Mouse (Mus musculus): Measurements from ENCODE around the gene St6gal1. TPM values are rescaled to one million over a fixed set of nuclear protein-coding genes. Genes with fewer than 3 reads are reported as not detected.

St6gal1 gene
- polyA plus RNA-seq, 1 experiment from 2014 or later = 32.5 TPM

DNA sequence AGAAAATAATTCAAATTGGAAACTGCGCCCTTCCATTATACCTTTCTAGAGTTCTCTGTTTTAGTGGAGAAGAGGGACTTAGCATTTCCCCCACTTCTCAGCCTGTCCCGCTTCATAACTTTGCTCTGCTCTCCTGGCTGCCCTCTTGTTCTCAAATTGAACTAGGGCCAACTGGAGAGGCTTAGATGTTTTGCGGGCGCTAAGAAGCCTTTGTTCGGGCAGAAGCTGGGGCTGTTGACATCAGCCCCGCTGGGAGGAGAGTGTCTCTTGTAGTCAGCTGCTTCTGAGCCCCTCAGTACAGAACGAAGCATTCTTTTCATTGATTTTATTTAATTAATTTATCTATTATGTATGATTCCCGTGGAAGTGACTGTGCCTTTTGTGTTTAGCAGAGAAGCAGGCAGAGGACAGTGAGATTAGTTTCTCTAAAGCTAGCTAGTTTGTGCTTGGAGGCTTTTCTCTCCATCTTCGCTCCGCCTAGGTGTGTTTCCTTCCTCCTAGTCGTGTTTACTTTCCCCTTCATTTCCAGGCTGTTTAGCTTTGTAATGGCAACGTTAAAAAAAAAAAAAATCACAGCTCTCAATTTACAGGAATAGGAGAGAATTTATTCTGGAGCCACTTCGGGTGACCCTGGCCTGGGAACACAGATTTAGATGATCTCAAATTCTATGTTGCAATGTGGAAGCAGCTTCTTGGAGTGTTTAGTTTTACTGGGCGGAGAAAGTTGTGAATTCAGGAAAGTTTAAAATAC lies 2.2 kb downstream of the St6gal1 start:
- H3K4me3 ChIP-seq (ENCODE audit: low read length) = peak overlapping the region; percentile 69
- no peaks in the 10 kb centered on the region for H3K36me3 ChIP-seq (ENCODE audit: control insufficient read depth, insufficient read depth, low read length)
- H3K4me2 ChIP-seq (replicated peaks; ENCODE audit: low read depth, low read length) = peak overlapping the region; percentile 81
- no peak for ATAC-seq (ENCODE audit: low FRiP score, low TSS enrichment)
- no peaks in the 10 kb centered on the region for H3K9me3 ChIP-seq (ENCODE audit: control insufficient read depth, low read length)
- 12% methylated on average over 14 of the region's 14 CpGs for WGBS
- peaks cover 42% of the 10 kb centered on the region for H3K4me1 ChIP-seq (ENCODE audit: control insufficient read depth, insufficient read depth, low read length)
- peak overlapping the region; percentile 90; the same call in 1 of the 2 replicates for H3K9ac ChIP-seq (ENCODE audit: low read depth, low read length)
- H3K27me3 ChIP-seq (ENCODE audit: control insufficient read depth, insufficient read depth, low read length) = no peaks in the 10 kb centered on the region
- H3K27ac ChIP-seq (ENCODE audit: low read depth, low read length) = peak overlapping the region; percentile 84; the same call in 1 of the 2 replicates

DNA sequence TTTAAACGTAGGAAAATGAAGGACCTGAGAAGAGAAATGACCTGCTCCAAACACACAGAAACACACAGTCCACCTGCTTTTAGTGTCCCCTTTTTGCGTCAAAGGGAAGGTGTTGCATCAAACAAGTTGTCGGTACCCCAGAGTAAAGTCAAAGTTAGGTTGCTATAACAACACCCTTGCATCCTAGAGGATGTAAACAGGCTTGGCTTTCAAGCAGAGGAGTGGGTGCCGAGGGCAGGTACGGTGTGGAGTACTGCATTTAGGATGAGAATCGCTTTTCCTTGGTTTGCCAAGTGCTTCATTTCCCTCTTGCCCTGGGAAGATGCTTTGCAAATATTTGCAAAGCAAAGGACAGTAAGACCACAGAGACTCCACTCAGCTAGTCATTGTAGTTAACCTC lies 3.3 kb downstream of the St6gal1 start:
- no peaks in the 10 kb centered on the region for H3K36me3 ChIP-seq (ENCODE audit: control insufficient read depth, insufficient read depth, low read length)
- H3K9ac ChIP-seq (ENCODE audit: low read depth, low read length) = no peak overlapping the region
- no peak overlapping the region for H3K27ac ChIP-seq (ENCODE audit: low read depth, low read length)
- H3K9me3 ChIP-seq (ENCODE audit: control insufficient read depth, low read length) = no peaks in the 10 kb centered on the region
- ATAC-seq (ENCODE audit: low FRiP score, low TSS enrichment) = no peak
- 0 out of 2 replicates have a peak overlapping the region, but pooled peaks have one; percentile 4 for H3K4me2 ChIP-seq (replicated peaks; ENCODE audit: low read depth, low read length)
- H3K4me3 ChIP-seq (ENCODE audit: low read length) = no peak overlapping the region
- 41% methylated on average over 6 of the region's 6 CpGs for WGBS
- H3K4me1 ChIP-seq (ENCODE audit: control insufficient read depth, insufficient read depth, low read length) = peaks cover 50% of the 10 kb centered on the region
- no peaks in the 10 kb centered on the region for H3K27me3 ChIP-seq (ENCODE audit: control insufficient read depth, insufficient read depth, low read length)

DNA sequence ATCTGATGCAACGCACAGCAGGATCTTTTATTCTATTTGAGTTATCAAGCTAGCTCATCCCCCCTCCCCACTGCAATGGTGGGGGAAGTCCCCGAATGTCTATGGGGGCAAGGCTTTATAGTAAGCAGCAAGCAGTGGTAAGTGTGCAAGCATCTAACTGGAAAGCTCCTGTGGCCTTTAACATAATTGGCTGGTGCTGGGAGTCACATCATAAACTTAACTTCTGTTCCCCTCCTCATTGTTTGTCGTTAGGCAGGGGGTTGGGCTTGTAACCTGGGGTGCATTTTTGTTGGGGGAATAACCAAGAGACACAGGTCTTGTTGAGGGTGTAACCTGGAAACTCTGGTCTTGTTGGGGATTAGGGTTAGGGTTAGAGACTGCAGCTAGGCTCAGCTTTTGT lies 3.9 kb downstream of the St6gal1 start:
- no peak overlapping the region for H3K4me3 ChIP-seq (ENCODE audit: low read length)
- no peak overlapping the region for H3K9ac ChIP-seq (ENCODE audit: low read depth, low read length)
- WGBS = 39% methylated on average over 3 of the region's 3 CpGs
- H3K27me3 ChIP-seq (ENCODE audit: control insufficient read depth, insufficient read depth, low read length) = no peaks in the 10 kb centered on the region
- H3K9me3 ChIP-seq (ENCODE audit: control insufficient read depth, low read length) = no peaks in the 10 kb centered on the region
- ATAC-seq (ENCODE audit: low FRiP score, low TSS enrichment) = no peak
- H3K36me3 ChIP-seq (ENCODE audit: control insufficient read depth, insufficient read depth, low read length) = no peaks in the 10 kb centered on the region
- no peak overlapping the region for H3K27ac ChIP-seq (ENCODE audit: low read depth, low read length)
- H3K4me1 ChIP-seq (ENCODE audit: control insufficient read depth, insufficient read depth, low read length) = peaks cover 49% of the 10 kb centered on the region
- no peak overlapping the region for H3K4me2 ChIP-seq (replicated peaks; ENCODE audit: low read depth, low read length)

DNA sequence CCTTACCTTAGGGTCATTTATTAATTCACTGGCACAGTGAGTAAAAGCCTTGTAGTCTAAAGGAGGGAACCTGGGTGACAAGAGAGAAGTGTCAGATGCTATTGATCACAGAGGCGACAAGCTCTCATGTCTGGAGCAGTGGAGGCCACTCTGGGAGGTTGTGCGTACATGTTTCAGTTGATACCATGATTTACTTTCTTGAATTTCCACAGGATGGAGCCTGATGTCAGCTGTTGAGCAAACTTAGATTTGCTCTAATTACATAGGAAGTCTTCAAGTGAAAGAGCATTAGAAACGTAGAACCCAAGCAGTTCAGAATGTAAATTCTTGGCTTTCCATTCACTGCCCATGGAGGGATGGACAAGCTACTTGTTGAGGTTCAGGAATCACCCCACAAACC lies 5.4 kb downstream of the St6gal1 start:
- Histone ChIP-seq H3K4me1 (ENCODE audit: control insufficient read depth, insufficient read depth, low read length) (peaks cover 56% of the 10 kb centered on the region), H3K9ac (ENCODE audit: low read depth, low read length) (no peak overlapping the region), H3K36me3 (ENCODE audit: control insufficient read depth, insufficient read depth, low read length) (no peaks in the 10 kb centered on the region), H3K27me3 (ENCODE audit: control insufficient read depth, insufficient read depth, low read length) (no peaks in the 10 kb centered on the region), H3K9me3 (ENCODE audit: control insufficient read depth, low read length) (no peaks in the 10 kb centered on the region), H3K4me2 (replicated peaks; ENCODE audit: low read depth, low read length) (no peak overlapping the region), H3K4me3 (ENCODE audit: low read length) (no peak overlapping the region), H3K27ac (ENCODE audit: low read depth, low read length) (no peak overlapping the region)
- WGBS = 42% methylated on average over 3 of the region's 3 CpGs
- ATAC-seq (ENCODE audit: low FRiP score, low TSS enrichment) = no peak

DNA sequence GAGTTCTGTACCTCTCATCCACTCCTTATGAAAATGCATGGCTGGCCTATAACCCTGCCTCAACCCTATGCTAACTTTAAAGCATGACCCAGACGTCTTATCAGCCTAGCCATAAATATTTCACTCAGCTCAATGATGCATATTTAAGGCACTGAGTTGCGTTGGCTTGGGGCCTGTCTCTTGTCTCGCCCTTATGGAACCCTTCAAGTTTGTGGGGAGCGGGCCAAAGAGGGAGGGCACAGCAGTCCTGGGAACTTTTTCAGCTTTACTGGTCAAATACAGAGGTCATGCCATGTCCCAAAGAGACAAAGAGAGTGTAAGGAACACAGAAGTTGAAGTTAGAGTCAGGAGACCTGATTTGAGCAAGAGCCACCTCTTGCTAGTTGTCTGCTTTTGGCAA lies 6.6 kb downstream of the St6gal1 start:
- Histone ChIP-seq H3K4me2 (replicated peaks; ENCODE audit: low read depth, low read length) (no peak overlapping the region), H3K4me3 (ENCODE audit: low read length) (no peak overlapping the region), H3K4me1 (ENCODE audit: control insufficient read depth, insufficient read depth, low read length) (peaks cover 58% of the 10 kb centered on the region), H3K9me3 (ENCODE audit: control insufficient read depth, low read length) (no peaks in the 10 kb centered on the region), H3K27me3 (ENCODE audit: control insufficient read depth, insufficient read depth, low read length) (no peaks in the 10 kb centered on the region), H3K27ac (ENCODE audit: low read depth, low read length) (no peak overlapping the region), H3K9ac (ENCODE audit: low read depth, low read length) (no peak overlapping the region), H3K36me3 (ENCODE audit: control insufficient read depth, insufficient read depth, low read length) (no peaks in the 10 kb centered on the region)
- 32% methylated on average over 4 of the region's 4 CpGs for WGBS
- no peak; the same call in 1 of the 2 replicates for ATAC-seq (ENCODE audit: low FRiP score, low TSS enrichment)

- Histone ChIP-seq H3K36me3 (ENCODE audit: control insufficient read depth, insufficient read depth, low read length) (no peaks in the 10 kb centered on the region), H3K27ac (ENCODE audit: low read depth, low read length) (no peak overlapping the region), H3K4me2 (replicated peaks; ENCODE audit: low read depth, low read length) (no peak overlapping the region), H3K9ac (ENCODE audit: low read depth, low read length) (no peak overlapping the region), H3K4me3 (ENCODE audit: low read length) (no peak overlapping the region), H3K9me3 (ENCODE audit: control insufficient read depth, low read length) (no peaks in the 10 kb centered on the region), H3K27me3 (ENCODE audit: control insufficient read depth, insufficient read depth, low read length) (no peaks in the 10 kb centered on the region), H3K4me1 (ENCODE audit: control insufficient read depth, insufficient read depth, low read length) (peaks cover 58% of the 10 kb centered on the region)
- no peak for ATAC-seq (ENCODE audit: low FRiP score, low TSS enrichment)
- 43% methylated on average over 7 of the region's 7 CpGs for WGBS
These were observed 8.2 kb downstream of the St6gal1 start for GRCm38 (mm10) chr16:23232691-23233090.

GRCm38 (mm10) chr16:23233496-23233895 lies 9.0 kb downstream of the St6gal1 start:
- H3K36me3 ChIP-seq (ENCODE audit: control insufficient read depth, insufficient read depth, low read length) = no peaks in the 10 kb centered on the region
- 0 out of 2 replicates have a peak, but pooled peaks have one; percentile 30 for ATAC-seq (ENCODE audit: low FRiP score, low TSS enrichment)
- 63% methylated on average over 10 of the region's 10 CpGs for WGBS
- no peak overlapping the region for H3K9ac ChIP-seq (ENCODE audit: low read depth, low read length)
- H3K27ac ChIP-seq (ENCODE audit: low read depth, low read length) = peak overlapping the region; percentile 43; the same call in 1 of the 2 replicates
- H3K4me2 ChIP-seq (replicated peaks; ENCODE audit: low read depth, low read length) = no peak overlapping the region
- no peaks in the 10 kb centered on the region for H3K27me3 ChIP-seq (ENCODE audit: control insufficient read depth, insufficient read depth, low read length)
- no peak overlapping the region for H3K4me3 ChIP-seq (ENCODE audit: low read length)
- peaks cover 53% of the 10 kb centered on the region for H3K4me1 ChIP-seq (ENCODE audit: control insufficient read depth, insufficient read depth, low read length)
- no peaks in the 10 kb centered on the region for H3K9me3 ChIP-seq (ENCODE audit: control insufficient read depth, low read length)

- WGBS = 75% methylated on average over 5 of the region's 5 CpGs
- Histone ChIP-seq H3K4me2 (replicated peaks; ENCODE audit: low read depth, low read length) (no peak overlapping the region), H3K9me3 (ENCODE audit: control insufficient read depth, low read length) (no peaks in the 10 kb centered on the region), H3K36me3 (ENCODE audit: control insufficient read depth, insufficient read depth, low read length) (no peaks in the 10 kb centered on the region), H3K4me1 (ENCODE audit: control insufficient read depth, insufficient read depth, low read length) (peaks cover 54% of the 10 kb centered on the region), H3K9ac (ENCODE audit: low read depth, low read length) (no peak overlapping the region), H3K27me3 (ENCODE audit: control insufficient read depth, insufficient read depth, low read length) (no peaks in the 10 kb centered on the region), H3K27ac (ENCODE audit: low read depth, low read length) (no peak overlapping the region), H3K4me3 (ENCODE audit: low read length) (no peak overlapping the region)
- no peak for ATAC-seq (ENCODE audit: low FRiP score, low TSS enrichment)
These were observed 10.0 kb downstream of the St6gal1 start for GRCm38 (mm10) chr16:23234557-23234956.

DNA sequence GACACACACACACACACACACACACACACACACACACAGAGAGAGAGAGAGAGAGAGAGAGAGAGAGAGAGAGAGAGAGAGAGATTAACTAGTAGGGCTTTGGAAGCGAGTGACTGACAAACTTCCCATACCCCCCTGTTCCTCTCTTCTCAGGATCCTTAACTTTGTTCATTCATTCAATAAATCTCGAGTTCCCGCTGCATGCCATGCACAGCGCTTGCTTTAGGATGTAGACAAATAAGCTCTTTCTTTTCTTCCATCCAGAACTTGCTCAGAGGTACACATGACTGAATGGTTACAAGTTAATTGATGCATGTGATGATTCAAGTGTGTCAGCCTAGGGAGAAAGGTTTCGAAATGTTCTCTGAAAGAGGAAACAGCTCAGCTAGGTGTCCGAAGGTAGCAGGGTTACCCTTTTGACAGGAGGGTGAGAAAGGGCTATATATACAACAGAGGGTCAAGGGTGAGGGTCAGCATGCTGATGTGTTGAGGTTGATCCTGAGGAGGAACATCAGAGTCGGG lies 10.7 kb downstream of the St6gal1 start:
- Histone ChIP-seq H3K36me3 (ENCODE audit: control insufficient read depth, insufficient read depth, low read length) (no peaks in the 10 kb centered on the region), H3K27me3 (ENCODE audit: control insufficient read depth, insufficient read depth, low read length) (no peaks in the 10 kb centered on the region), H3K4me3 (ENCODE audit: low read length) (no peak overlapping the region), H3K9ac (ENCODE audit: low read depth, low read length) (no peak overlapping the region), H3K9me3 (ENCODE audit: control insufficient read depth, low read length) (no peaks in the 10 kb centered on the region), H3K4me2 (replicated peaks; ENCODE audit: low read depth, low read length) (no peak overlapping the region), H3K27ac (ENCODE audit: low read depth, low read length) (no peak overlapping the region), H3K4me1 (ENCODE audit: control insufficient read depth, insufficient read depth, low read length) (peaks cover 59% of the 10 kb centered on the region)
- 45% methylated on average over 7 of the region's 7 CpGs for WGBS
- ATAC-seq (ENCODE audit: low FRiP score, low TSS enrichment) = no peak
